Mouse (Mus musculus) MEL (cell line): ENCODE data around the gene Ccng2.

Experiments
- BHLHE40 ChIP-seq: IDR thresholded peaks from 2 replicates; pipeline ENCODE4 v1.6.1; 2012; ENCODE audit warnings: low read depth, mild to moderate bottlenecking, inconsistent platforms, low read length, improper control_type of control experiment, borderline replicate concordance
- CTCF ChIP-seq, 3 experiments: IDR thresholded peaks in 2 of 3; conservative IDR thresholded peaks in 1 of 3; 2 replicates each; pipeline ENCODE4 v1.5.1; 2011 to 2012; ENCODE audit warnings: low read length in 3 of 3, low read depth in 2 of 3, mild to moderate bottlenecking in 2 of 3, improper control_type of control experiment in 1 of 3, inconsistent platforms in 1 of 3, mixed read lengths in 1 of 3, moderate library complexity in 1 of 3; ENCODE audit not compliant: control insufficient read depth in 1 of 3, insufficient read depth in 1 of 3, poor library complexity in 1 of 3, severe bottlenecking in 1 of 3
- NELFE ChIP-seq: IDR thresholded peaks from 2 replicates; pipeline ENCODE4 v1.6.1; 2011; ENCODE audit warnings: low read depth, low read length, improper control_type of control experiment
- POLR2A ChIP-seq, 2 experiments: IDR thresholded peaks; 2 replicates each; pipeline ENCODE4 v1.6.1; 2011 to 2012; ENCODE audit warnings: low read length in 2 of 2, mild to moderate bottlenecking in 2 of 2, control low read depth in 1 of 2, improper control_type of control experiment in 1 of 2, low read depth in 1 of 2, moderate library complexity in 1 of 2; ENCODE audit not compliant: control insufficient read depth in 1 of 2, insufficient read depth in 1 of 2, poor library complexity in 1 of 2

DNA sequence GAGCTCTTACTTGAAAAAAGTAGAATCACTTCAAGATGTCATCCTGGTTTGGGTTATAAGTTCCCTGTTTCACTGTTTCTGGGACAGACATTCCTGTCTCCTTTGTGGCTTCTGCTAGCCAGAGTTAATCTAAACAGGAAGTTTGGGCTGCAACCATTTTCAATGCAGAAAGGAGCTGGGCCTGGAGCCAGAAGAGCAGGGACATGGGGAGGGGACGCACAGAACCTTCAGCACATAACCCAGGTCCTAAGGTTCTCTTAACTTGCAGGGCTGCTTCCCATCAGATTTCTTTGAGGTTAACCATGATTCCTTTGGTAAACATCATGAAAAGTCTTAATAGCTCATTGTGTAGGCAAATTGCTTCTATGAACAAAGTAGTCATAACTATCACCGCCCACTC, 4.3 kb upstream of the Ccng2 start:
- TF ChIP-seq NELFE (no peak), CTCF (IDR thresholded peaks at IDR 0.05 in 2 of 3, conservative IDR thresholded peaks at IDR 0.05 in 1 of 3; ENCODE audit: control insufficient read depth in 1 of 3, insufficient read depth in 1 of 3, low read depth in 2 of 3, low read length in 3 of 3, poor library complexity in 1 of 3, severe bottlenecking in 1 of 3) (no peak), POLR2A (IDR thresholded peaks at IDR 0.05; ENCODE audit: control insufficient read depth in 1 of 2, insufficient read depth in 1 of 2, low read depth in 1 of 2, low read length in 2 of 2, poor library complexity in 1 of 2) (no peak), BHLHE40 (no peak)
